Mouse (Mus musculus) telencephalon, adult 2 months (tissue): Measurements from ENCODE around the gene Tbc1d9b.
"Not testable (repeated sequence)": the region's sequence is repeated elsewhere in the genome, so short reads cannot be mapped to it uniquely, and the experiment has no call there.

Experiments
- DNase-seq: peaks from one replicate; pipeline ENCODE4 v3.0.0-alpha.2; 2011; ENCODE audit warnings: low read depth, low spot score

The Tbc1d9b gene

DNA sequence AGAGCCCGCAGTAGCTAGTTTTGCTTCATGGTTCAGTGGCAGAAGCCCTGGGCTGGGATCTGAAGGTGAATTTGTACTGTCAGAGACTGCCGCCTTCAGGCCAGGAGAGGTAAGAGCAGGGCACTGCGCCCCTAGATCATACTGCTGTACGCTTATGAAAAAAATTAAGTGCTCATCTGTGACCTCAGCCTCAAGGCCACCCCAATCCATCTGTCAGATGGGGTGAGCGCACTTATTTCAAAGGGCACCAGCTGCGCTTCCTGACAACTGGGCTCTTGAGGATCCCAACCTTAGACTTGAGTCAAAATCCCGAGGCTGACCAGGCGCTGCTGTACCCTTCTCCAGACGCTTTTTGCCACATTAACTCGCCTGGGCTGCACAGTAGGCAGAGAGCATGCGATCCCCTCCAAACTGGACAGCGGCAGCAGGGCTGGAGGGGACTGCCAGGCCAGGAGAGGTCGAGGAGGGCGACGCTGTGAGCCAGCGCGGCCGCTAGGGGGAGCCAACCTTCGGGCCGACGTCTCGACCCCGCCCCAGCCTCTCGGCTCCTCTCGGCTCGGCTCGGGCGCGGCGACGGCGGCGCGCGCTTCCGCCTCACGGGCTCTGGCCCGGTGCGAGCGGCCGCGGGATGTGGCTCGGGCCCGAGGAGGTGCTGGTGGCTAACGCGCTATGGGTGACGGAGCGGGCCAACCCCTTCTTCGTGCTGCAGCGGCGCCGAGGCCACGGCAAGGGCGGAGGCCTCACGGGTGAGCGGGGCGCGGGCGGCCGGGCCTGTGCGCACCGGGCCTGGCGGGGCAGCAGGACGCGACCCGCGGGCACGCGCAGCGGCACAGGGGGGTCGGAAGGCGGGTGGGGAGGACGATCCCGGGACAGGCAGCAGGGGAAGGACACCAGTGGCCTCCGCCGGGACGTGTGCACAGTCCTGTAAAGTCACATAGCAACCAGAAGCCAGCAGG is at the start of gene Tbc1d9b:
Tbc1d9b (plus strand) TSS at position 586 of the 956 bp plus-strand sequence.
- DNase-seq, result peak; percentile 79

DNA sequence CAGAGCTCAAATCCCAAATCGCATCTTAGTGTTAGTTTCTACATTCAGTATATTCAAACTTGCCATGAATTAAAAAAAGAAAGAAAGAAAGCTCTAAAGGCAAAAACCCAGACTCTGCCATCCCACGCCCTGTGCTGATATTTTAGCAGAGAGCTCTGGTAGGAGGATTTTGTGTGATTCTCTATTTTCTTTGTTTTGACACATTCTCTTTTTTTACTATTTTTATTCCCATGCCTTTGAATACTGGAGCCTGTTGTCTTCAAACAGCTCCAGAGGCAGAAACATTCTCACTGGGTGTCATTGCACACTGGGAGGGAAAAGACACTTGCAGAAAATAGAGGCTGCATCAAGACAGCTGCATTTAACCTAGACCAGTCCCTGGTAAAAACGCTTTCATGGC is 45.0 kb upstream of the Tbc1d9b start:
- DNase-seq, result peak; percentile 86

DNA sequence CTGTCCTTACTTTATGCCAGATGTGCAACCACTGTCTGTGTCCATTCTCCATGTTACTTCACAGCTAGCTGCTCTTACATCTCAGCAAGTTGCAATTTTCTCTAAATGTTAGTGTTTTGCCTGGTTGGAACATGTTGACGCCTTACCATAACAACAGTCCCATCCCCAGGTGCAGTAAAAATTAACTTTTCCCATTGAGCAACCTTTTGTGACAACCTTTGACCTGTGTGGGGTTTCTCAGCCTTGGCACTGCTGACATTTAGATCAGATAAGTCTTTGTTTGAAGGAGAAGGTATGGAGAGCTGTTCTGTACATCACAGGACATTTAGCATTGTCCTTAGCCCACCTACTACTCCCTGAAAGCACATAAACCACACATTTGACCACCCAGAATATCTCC is 41.4 kb upstream of the Tbc1d9b start:
- no peak for DNase-seq

DNA sequence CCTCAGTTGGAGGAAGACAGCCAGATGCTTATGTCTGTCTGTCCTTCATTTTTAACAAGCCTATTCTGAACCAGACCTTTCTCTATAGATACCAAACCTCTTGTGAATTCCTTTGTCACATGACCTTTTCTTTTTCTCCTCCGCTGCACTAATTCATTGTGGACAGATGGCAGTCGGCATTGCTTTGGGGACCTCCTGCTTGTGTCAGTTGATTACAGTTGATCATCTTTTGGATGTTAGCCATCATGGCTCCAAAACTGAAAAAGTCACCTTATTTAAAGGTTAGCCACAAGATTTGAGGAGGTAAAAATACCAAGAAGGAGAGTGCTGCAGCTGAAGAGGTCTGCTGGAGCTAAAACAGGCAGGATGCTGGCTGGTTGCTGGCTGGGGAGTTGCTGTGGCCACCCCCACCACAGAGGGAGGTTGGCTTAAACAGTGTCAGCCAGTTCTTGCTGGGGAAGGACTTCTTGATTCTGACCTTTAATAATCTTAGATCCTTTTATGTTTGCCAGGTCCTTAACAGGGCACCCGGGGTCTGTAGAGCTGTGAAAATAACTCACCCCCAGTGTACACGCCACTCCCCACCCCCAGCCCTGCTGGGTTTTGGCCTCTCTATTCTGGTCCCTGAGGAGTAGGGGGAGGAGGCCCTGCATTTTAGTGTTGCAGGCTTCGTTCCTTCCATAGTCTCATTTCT is 40.1 kb upstream of the Tbc1d9b start:
- no peak for DNase-seq

- no peak for DNase-seq
These were observed 39.5 kb upstream of the Tbc1d9b start for GRCm38 (mm10) chr11:50091681-50092080.

DNA sequence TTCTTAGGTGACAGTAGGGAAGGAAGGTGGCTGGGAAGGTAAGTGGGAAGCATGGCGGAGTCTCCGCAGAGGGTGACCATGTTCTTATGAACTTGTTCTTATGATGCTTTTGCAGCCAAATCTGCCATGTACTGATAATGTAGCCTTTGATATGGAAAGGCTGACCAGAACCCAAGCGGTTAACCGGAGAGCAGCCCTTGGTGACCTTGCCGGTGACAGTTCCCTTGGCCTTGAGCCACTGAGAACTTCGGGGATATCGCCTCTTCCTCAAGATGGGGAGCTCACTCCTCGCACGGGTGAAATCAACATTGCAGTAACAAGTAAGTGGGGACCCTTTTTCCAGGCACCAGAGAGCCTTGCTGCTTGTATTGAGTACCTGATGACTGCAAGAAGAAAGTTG is 35.5 kb upstream of the Tbc1d9b start:
- DNase-seq, result no peak

GRCm38 (mm10) chr11:50097091-50097490 is 34.1 kb upstream of the Tbc1d9b start:
- no peak for DNase-seq

DNA sequence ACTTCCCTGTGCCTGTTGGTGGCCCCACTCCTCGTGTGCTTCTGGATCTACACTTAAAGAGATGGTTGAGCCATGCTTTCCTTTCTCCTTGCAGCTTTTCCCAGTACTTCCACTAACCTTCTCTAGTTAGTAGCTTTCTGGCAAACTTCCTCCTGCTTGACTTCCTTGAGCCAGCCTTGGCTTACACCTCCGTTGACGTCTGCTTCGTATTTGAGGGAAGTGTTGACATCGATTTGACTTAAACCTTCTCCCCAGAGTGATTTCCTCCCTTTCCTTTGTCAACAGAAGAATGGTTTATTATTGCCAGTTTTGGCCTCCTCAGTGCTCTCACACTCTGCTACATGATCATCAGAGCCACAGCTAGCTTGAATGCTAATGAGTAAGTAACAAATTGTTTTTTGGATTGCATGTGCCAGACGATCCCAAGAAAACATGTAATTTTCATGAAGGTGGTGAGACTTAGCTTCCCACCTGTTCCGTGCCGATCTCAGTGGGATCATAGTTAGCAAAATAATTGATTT is 32.2 kb upstream of the Tbc1d9b start:
- DNase-seq, result no peak

DNA sequence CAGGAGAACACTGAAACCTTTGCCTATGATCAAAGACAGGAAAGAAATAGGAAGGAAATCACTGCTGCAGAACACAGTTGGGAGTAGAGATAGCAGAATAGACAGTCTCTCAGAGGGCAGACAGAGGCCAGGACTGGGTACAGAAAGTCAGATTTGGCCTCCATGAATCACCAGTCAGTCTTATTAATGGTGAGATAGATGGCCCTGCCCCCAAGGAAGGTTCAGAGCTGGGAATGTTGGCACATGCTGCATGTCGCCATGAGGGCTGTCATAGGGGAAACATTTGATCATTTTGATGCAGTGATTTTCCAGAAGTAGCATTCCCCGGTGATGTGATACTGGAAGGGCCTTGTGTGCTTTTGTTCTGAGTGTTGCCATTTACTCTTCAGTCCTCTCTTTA is 31.5 kb upstream of the Tbc1d9b start:
- no peak for DNase-seq

- DNase-seq, result no peak
These were observed 30.5 kb upstream of the Tbc1d9b start for GRCm38 (mm10) chr11:50100548-50101307.

GRCm38 (mm10) chr11:50101962-50102361 is 29.2 kb upstream of the Tbc1d9b start:
- not testable (repeated sequence) for DNase-seq

DNA sequence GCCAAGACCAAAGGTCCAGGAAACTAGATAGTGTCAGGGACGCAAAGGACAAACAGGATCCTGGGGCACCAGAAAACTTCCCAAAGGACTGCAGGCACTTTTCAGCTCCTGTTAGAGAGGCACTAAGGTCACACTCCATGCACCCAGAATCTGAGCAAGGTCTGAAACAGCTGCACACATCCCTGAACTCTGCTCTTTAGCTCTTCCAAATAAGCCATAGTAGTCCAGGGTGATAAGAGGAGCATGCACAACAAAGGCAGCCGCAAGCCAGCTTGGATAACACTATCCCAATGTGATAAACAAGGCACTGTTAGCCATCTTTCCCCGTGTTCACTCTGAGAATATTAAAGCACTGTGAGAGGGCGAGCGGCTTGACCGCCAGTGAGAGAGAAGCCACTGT is 27.2 kb upstream of the Tbc1d9b start:
- no peak for DNase-seq

- DNase-seq, result no peak
These were observed 26.0 kb upstream of the Tbc1d9b start for GRCm38 (mm10) chr11:50105237-50105636.

DNA sequence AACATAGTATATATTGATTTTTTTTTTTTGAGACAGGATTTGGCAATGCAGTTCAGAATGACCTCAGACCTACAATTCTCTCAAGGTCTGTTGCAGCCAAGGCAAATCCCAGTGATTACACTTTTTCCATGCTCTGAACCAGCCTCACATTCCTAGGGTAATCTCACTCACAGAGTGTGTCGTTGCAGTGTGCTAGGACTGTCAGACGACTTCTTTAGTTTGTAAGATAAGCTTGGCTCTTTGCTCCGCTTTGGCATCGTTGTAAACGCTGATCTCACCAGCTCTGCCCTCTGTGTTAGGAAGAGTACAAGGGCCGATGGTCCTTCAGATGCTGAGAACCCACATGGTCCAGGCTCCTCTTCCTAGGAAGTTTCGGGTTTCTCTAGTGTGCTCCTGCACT is 25.2 kb upstream of the Tbc1d9b start:
- no peak for DNase-seq

DNA sequence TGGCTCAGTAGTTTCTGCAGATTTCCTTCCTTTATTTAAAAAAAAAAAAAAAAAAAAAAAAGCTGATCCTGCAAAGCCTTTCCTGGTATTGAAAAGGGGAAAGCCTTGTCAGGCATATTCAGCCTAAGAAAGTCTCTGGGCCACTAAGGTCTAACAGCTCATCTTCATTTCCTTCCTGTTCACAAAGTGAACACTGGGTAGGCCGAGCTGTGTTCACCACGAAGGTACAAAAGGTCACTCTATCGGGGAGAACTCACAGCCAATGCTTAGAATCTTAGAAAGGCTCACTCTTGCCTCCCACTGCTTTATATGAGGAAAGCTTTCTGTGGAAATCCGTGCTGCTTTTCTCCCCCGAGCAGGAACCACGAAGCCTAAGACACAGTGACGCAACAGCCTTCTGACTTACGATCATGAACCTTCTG is 22.4 kb upstream of the Tbc1d9b start:
- DNase-seq, result no peak

GRCm38 (mm10) chr11:50114329-50114728 is 16.9 kb upstream of the Tbc1d9b start:
- DNase-seq, result no peak

DNA sequence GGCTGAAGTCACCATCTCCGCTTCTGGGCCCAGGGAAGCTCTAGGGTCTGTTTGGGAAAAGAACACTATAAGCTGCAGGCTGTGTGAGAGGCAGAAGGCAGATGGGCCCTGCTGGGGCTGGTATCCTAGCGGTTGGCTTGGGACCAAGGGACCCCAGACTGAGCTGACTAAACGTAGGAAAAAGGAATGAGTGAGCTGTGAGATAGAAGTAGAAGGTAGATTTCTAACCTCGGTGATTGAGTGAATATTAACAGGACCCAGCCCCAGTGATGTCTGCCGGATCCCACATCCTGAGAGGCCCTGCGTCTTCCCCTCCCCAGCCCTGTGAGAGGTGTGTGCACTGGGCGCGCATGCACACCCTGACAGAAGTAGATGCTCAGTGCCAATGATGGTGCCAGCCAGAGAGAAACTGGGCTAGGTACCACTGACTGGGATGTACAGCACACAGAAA is 8.5 kb upstream of the Tbc1d9b start:
- no peak for DNase-seq

- DNase-seq, result no peak
These were observed 3.4 kb upstream of the Tbc1d9b start for GRCm38 (mm10) chr11:50127781-50128180.

- no peak for DNase-seq
These were observed 605 bp downstream of the Tbc1d9b start for GRCm38 (mm10) chr11:50131801-50132201.

DNA sequence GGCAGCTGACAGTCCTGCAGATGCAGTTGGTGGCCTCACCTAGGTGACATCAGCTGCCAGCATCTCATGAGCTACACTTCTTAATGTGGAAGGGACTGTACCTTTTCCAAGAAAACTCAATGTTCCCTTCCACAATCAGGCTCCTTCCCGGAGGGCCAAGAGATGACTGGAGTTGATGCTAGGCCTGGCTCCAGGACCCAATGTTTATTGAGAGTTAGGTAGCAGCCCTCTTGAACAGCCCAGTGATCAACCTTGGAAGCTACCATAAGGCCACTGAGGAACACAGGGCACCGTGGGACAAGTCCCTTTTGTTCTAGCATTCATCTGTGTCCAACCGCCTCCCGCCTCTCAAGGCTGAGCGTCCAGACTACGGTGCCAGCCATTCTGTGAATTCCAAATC is 1.1 kb downstream of the Tbc1d9b start:
- DNase-seq, result no peak

- no peak for DNase-seq
These were observed 3.1 kb downstream of the Tbc1d9b start for GRCm38 (mm10) chr11:50134136-50134859.
